Mouse (Mus musculus) kidney, embryonic 16.5 days (tissue): ENCODE results near the gene Tmem238l. TPM values are rescaled to one million over a fixed set of nuclear protein-coding genes. Genes with fewer than 3 reads are reported as not detected.

ENCODE experiments used
- ATAC-seq: fragments of 200-750 bp; cut with Nextera tagmentation; 2 replicates; pipeline ENCODE4 v1.8.0; 2017; ENCODE audit warnings: moderate TSS enrichment; ENCODE audit not compliant: low FRiP score, low TSS enrichment
- H3K27ac ChIP-seq: fragments of 300-500 bp; sonication (generic); 2 replicates; pipeline ENCODE4 v1.5.1; 2014; ENCODE audit warnings: low read length
- H3K27me3 ChIP-seq: fragments of 300-500 bp; sonication (generic); 2 replicates; pipeline ENCODE4 v1.6.1; 2014; ENCODE audit warnings: low read length, control low read depth, mixed read lengths; ENCODE audit not compliant: insufficient read depth
- H3K36me3 ChIP-seq: fragments of 300-500 bp; sonication (generic); 2 replicates; pipeline ENCODE4 v1.6.1; 2014; ENCODE audit warnings: low read length, control low read depth, mixed read lengths; ENCODE audit not compliant: insufficient read depth
- H3K4me1 ChIP-seq: fragments of 300-500 bp; sonication (generic); 2 replicates; pipeline ENCODE4 v1.6.1; 2014; ENCODE audit warnings: low read length, control low read depth, mixed read lengths; ENCODE audit not compliant: insufficient read depth
- H3K4me2 ChIP-seq: fragments of 300-500 bp; sonication (generic); replicated peaks from 2 replicates; pipeline ENCODE4 v1.6.1; 2014; ENCODE audit warnings: low read depth, low read length
- H3K4me3 ChIP-seq: fragments of 300-500 bp; sonication (generic); 2 replicates; pipeline ENCODE4 v1.5.1; 2014; ENCODE audit warnings: mild to moderate bottlenecking, low read length
- H3K9ac ChIP-seq: fragments of 300-500 bp; sonication (generic); replicated peaks from 2 replicates; pipeline ENCODE4 v1.6.1; 2014; ENCODE audit warnings: low read length
- H3K9me3 ChIP-seq: fragments of 300-500 bp; sonication (generic); 2 replicates; pipeline ENCODE4 v1.6.1; 2016; ENCODE audit warnings: low read length, control low read depth
- WGBS: fragments of 180-500 bp; shearing (Covaris S2); extraction: QIAGEN DNeasy Blood & Tissue Kit; methylation state at CpG from one replicate; pipeline ENCODE4 v1.1.7; 2014; 5-methylcytosine and 5-hydroxymethylcytosine counted together
- polyA plus RNA-seq: library from polyadenylated mRNA; unstranded; fragments of >200 nt; fragmentation: Nextera tagmentation; extraction: Ambion mirVana; gene quantifications from 2 replicates; pipeline ENCODE4 v1.2.1, GENCODE M21; 2015

Tmem238l gene
- 0.35 TPM in 1 of 2 replicates, not detected in the other for polyA plus RNA-seq

DNA sequence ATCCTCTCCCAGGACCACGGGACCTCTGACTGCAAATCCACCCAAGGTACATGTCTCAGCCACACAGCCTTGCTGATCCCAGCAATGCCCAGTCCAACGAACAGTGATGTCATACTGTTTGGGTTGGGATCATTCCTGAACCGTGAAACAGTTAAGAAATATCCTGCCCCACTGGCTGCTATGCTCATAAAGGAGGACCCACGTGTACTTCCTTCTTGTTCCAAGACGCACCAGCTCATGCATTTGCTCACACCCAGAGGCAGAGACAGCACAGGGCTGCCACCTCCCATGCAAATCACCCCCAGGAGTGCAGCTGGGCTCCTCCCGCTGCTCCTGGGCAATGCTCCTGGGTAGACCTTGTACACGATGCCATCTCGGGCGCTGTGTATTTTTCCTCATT lies at the start of gene Tmem238l:
Gene Tmem238l, plus strand, starts transcription at position 336 of the 400 bp plus-strand sequence.
- Histone ChIP-seq H3K27me3 (no peaks in the 10 kb centered on the region), H3K4me3 (no peak within 1 kb of the TSS), H3K27ac (no peak within 1 kb of the TSS), H3K9ac (no peak within 1 kb of the TSS), H3K4me2 (no peak within 1 kb of the TSS), H3K36me3 (no peaks in the 10 kb centered on the region), H3K4me1 (no peaks in the 10 kb centered on the region), H3K9me3 (no peaks in the 10 kb centered on the region)
- ATAC-seq: no peak
- 74% methylated on average over 9 of the region's 9 CpGs for WGBS

DNA sequence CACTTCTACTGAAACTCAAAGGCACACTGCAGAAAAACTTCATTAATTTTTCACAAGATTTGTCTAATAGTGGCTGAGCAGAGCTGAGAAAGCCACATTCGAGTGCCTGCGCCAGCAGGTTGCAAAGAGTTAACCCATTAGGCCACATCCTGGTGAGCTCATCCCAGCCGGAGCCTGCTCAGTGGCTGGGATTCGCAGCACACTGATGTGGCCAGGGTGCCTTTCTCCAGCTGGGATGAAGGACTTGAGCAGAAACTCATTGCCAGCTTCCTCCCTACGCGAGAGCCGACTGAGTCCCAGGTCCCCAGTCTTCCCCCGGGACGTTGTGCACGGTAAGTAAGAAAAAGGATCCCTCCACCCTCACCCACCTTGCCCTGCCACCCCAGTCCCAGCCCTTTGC lies 44.6 kb upstream of the Tmem238l start, which contains the start of gene Pirt:
Gene Pirt, plus strand, starts transcription at position 171 of the 400 bp plus-strand sequence.
- H3K9ac ChIP-seq: no peak within 1 kb of the TSS
- no peak within 1 kb of the TSS for H3K27ac ChIP-seq
- no peaks in the 10 kb centered on the region for H3K4me1 ChIP-seq
- no peak within 1 kb of the TSS for H3K4me2 ChIP-seq
- WGBS: 56% methylated on average over 10 of the region's 10 CpGs
- H3K36me3 ChIP-seq: no peaks in the 10 kb centered on the region
- no peaks in the 10 kb centered on the region for H3K27me3 ChIP-seq
- no peak for ATAC-seq
- no peaks in the 10 kb centered on the region for H3K9me3 ChIP-seq
- no peak within 1 kb of the TSS for H3K4me3 ChIP-seq

DNA sequence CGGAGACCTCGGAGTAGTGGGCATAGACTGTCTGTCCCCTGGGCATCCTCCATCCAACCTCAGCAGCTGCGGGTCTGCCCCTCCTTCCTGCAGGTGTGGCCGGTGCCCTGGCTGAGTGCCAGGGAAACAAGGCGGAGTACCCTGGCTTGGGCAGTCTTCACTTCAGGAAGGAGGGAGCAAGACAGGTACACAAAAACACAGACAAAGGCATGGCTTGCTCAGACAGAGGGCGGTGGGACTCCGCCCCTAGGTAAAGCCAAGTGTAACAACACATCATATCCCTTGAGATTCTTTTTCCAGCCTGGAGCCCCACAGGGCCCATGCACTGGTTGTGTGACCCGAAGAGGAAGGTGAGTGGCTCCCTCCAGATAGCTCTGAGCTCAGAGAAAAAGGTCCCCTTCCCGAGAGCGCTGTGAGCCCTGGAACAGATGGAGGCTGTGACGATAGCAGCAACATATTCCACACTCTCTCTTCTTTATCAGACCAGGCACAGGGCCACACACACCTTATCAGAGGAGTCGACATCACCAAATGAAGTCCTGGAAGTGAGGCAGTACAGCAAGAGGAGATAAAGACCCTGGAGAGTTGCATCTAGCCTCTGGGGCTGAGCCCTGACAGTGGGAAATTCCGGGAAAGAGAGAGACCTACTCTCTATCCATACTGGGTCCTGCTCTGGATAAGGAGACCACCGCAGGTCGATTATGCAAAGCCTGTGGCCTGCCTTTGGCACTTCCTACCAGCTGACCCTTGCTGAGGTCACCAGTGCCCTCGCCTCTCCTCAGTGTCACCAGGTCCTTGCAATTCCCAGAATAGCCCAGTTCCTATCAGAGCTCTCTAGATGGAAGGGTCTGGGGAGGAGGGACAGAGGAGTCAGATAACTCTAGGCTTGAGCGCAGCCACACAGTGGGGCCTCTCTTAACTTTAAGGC lies 43.6 kb upstream of the Tmem238l start:
- peak; percentile 42; the same call in 1 of the 2 replicates for ATAC-seq
- Histone ChIP-seq H3K27me3 (no peaks in the 10 kb centered on the region), H3K27ac (no peak overlapping the region), H3K9ac (no peak overlapping the region), H3K9me3 (no peaks in the 10 kb centered on the region), H3K4me3 (no peak overlapping the region), H3K36me3 (no peaks in the 10 kb centered on the region), H3K4me1 (no peaks in the 10 kb centered on the region), H3K4me2 (no peak overlapping the region)
- 55% methylated on average over 17 of the region's 17 CpGs for WGBS

DNA sequence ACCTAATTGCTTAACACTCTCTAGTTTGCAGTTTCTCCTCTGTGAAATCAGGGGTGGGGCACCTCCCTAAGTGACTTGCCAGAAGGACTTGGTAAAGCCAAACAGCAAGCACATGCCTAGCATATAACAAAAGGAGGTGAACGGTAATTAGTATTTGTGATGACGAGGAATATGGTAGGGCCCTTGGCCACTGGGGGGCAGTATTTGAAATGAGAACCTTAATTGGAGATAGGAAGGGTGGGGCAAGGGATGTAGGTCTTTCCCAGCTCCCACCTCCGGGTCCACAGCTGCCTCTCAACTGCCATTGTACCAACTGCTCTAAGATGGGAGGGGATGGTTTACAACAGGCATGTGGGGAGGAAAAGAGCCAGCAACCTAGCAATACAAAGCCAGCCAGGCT lies 42.2 kb upstream of the Tmem238l start:
- ATAC-seq: peak; percentile 51; the same call in 1 of the 2 replicates
- Histone ChIP-seq H3K36me3 (no peaks in the 10 kb centered on the region), H3K9ac (no peak overlapping the region), H3K4me3 (no peak overlapping the region), H3K9me3 (no peaks in the 10 kb centered on the region), H3K27me3 (no peaks in the 10 kb centered on the region), H3K4me2 (no peak overlapping the region), H3K27ac (no peak overlapping the region), H3K4me1 (no peaks in the 10 kb centered on the region)
- WGBS: 36% methylated on average over 3 of the region's 3 CpGs

DNA sequence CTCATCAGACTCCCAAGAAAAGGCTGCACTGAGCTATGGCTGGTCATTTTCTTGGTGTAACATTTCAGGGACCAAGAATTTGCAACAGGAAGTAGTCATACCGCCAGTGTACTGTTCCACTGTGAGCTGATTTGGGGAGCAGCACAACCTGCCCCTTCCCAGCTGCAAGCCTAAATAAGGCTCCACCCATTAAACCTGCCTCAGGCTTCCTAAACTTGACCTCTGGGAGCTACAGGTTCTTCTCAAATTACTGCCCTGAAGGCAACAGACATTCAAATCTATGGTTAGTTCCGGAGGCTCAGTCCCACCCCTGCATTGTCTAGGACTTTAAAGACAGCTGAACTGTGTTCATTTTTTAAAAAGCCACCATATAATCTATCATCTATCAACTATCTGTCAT lies 36.4 kb upstream of the Tmem238l start:
- H3K27me3 ChIP-seq: no peaks in the 10 kb centered on the region
- H3K36me3 ChIP-seq: no peaks in the 10 kb centered on the region
- no peaks in the 10 kb centered on the region for H3K4me1 ChIP-seq
- no peak overlapping the region for H3K9ac ChIP-seq
- H3K27ac ChIP-seq: no peak overlapping the region
- no peak overlapping the region for H3K4me3 ChIP-seq
- H3K9me3 ChIP-seq: no peaks in the 10 kb centered on the region
- WGBS: 41% methylated on average over 2 of the region's 2 CpGs
- no peak for ATAC-seq
- H3K4me2 ChIP-seq: no peak overlapping the region

DNA sequence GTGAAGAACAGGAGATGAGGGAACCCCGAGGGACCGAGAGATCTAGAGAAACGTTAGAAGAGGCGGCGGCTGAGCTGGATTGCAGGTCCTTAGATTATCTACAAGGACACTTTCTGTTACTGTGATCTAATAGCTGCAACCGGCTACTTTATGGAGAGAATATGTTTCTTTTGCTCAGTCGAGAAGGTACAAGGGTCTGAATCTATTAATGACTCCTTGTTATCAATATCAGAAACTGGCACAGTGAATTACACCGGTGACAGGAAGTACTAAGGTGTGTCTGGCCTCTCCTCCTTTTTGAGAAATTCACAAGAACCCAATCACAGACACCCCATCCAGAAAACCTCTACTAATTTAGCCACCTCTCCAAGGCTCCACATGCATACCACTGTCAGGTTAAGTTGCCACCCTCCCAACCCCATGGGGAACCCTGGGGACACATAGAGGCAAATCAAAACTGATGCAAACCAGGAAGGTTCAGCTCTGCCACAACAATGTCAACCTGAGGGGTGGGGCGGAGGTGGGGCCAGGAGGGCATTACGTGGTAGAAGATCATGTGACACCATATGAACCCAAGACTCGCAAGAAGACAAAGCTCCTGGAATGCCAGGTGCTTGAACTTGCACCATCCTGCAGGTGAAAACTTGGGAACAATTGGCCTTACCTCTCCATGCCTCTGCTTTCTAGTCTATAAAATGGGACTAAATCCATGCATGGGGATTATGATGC lies 32.2 kb upstream of the Tmem238l start:
- H3K9ac ChIP-seq: no peak overlapping the region
- no peak for ATAC-seq
- H3K4me2 ChIP-seq: no peak overlapping the region
- no peaks in the 10 kb centered on the region for H3K4me1 ChIP-seq
- H3K27ac ChIP-seq: no peak overlapping the region
- no peak overlapping the region for H3K4me3 ChIP-seq
- no peaks in the 10 kb centered on the region for H3K9me3 ChIP-seq
- WGBS: 82% methylated on average over 11 of the region's 11 CpGs
- H3K27me3 ChIP-seq: no peaks in the 10 kb centered on the region
- H3K36me3 ChIP-seq: no peaks in the 10 kb centered on the region

DNA sequence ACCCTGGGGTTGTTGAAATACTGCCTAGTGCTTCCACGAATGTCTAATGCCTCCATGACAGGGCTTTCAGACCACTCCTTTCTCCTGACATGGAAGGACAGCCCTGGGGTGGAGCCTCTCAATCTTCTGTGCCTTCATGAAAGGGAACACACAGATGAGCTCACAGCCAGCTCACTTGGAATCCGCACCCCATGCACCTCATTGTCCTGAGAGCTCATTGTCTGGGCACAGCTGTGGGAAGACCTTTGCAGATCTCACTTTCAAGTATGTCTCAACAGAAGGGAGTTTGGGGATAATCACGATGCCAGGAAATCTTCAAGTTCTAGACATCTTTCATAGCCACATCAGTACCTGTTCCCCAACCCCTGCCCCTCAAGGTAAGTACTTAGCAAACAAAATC lies 28.1 kb upstream of the Tmem238l start:
- Histone ChIP-seq H3K27me3 (no peaks in the 10 kb centered on the region), H3K9me3 (no peaks in the 10 kb centered on the region), H3K4me3 (no peak overlapping the region), H3K9ac (no peak overlapping the region), H3K36me3 (no peaks in the 10 kb centered on the region), H3K4me2 (no peak overlapping the region), H3K4me1 (no peaks in the 10 kb centered on the region), H3K27ac (no peak overlapping the region)
- no peak for ATAC-seq
- 72% methylated on average over 3 of the region's 3 CpGs for WGBS

DNA sequence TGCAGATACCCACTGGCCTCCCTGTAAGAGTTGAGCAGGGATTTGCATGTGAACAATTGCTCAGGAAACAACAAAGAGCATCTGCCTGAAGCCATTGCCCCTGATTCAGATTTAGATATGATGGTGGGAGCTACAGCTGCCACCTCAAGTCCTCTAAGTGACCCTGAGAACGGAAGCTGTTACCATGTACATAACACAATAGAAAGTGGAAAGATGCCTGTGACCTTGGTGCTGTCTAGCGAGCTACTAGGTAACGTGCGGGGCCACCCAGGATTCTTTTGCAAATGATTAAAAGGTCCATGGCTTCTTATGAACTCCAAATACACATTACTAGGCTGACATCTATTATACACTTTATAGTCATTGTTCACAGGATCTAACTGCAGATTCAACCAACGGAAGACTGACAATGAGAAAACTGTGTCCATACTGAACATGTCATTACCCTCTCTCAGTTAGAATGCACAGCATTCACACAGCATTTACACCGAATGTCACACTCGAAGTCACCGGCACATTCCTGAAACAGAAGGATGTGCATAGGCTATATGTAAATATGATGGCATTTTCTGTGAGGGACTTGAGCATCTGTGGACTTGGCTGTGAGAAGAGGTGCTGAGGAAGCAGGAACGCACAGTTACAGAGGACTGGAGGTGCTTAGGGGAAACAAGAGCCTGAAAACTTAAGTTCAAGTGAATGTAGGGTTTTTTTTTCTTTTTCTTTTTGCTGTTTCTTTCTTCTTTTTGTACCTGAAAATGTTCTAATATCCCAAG lies 23.4 kb upstream of the Tmem238l start:
- Histone ChIP-seq H3K9me3 (no peaks in the 10 kb centered on the region), H3K9ac (no peak overlapping the region), H3K27ac (no peak overlapping the region), H3K4me2 (no peak overlapping the region), H3K4me1 (no peaks in the 10 kb centered on the region), H3K4me3 (no peak overlapping the region), H3K36me3 (no peaks in the 10 kb centered on the region), H3K27me3 (no peaks in the 10 kb centered on the region)
- ATAC-seq: no peak
- 80% methylated on average over 9 of the region's 9 CpGs for WGBS

DNA sequence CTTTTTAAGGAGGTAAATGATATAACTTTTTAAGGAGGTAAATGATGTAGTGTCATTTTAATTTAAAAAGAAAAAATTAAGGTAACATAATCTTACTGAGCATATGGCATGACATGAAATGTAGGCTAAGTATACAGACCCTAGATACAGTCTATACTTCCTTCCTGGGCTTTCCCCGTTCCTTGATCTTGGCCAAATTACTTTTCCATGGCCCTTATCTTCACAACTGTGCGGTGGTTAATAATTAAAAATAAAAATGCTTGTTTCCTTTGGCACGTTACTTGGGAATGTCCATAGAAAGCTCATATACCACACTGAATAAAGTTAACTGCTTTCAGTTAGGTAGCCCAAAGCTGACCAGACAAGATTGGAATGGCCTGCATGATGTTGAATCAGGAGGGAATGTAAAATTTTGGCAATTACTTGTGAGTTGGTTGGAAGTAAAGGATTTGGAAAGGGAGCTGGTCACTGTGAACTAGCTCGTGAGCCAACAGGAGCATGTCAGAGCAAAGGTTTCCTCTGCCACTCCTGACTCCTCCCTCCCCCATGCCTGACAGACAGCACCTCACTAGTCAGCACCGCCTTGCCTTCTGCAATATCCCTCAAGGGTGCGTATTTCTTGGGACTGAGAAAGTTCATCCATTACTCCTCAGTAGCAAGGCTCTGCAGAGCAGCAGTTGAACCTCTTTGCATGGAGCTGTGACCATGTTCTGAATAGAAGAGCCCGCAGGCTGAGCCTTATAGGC lies 21.8 kb upstream of the Tmem238l start:
- Histone ChIP-seq H3K9ac (no peak overlapping the region), H3K36me3 (no peaks in the 10 kb centered on the region), H3K27me3 (no peaks in the 10 kb centered on the region), H3K27ac (no peak overlapping the region), H3K4me2 (no peak overlapping the region), H3K4me3 (no peak overlapping the region), H3K9me3 (no peaks in the 10 kb centered on the region), H3K4me1 (no peaks in the 10 kb centered on the region)
- ATAC-seq: no peak
- WGBS: 60% methylated on average over 7 of the region's 7 CpGs
